Mouse (Mus musculus): ENCODE results near the gene Gmnc. TPM values are rescaled to one million over a fixed set of nuclear protein-coding genes. Genes with fewer than 3 reads are reported as not detected.

The Gmnc gene
- polyA plus RNA-seq, 1 experiment from 2014 or later: 0.06 TPM

GRCm38 (mm10) chr16:26901471-26901870, 90.0 kb downstream of the Gmnc start:
- Histone ChIP-seq H3K27me3 (ENCODE audit: control insufficient read depth, insufficient read depth, low read length) (no peaks in the 10 kb centered on the region), H3K9me3 (ENCODE audit: control insufficient read depth, low read depth, low read length) (no peaks in the 10 kb centered on the region), H3K4me1 (ENCODE audit: control insufficient read depth, insufficient read depth, low read length) (no peaks in the 10 kb centered on the region), H3K9ac (replicated peaks; ENCODE audit: low read depth, low read length) (no peak overlapping the region), H3K4me3 (ENCODE audit: low read depth, low read length) (no peak overlapping the region), H3K4me2 (replicated peaks; ENCODE audit: low read depth, low read length) (no peak overlapping the region), H3K36me3 (ENCODE audit: control insufficient read depth, insufficient read depth, low read length) (no peaks in the 10 kb centered on the region), H3K27ac (ENCODE audit: low read length) (no peak overlapping the region)
- ATAC-seq (ENCODE audit: insufficient number of reproducible peaks, insufficient read depth, low FRiP score, low read depth): no peak
- WGBS: 29% methylated on average over 4 of the region's 4 CpGs

- 53% methylated on average over 4 of the region's 4 CpGs for WGBS
Observed at GRCm38 (mm10) chr16:26886337-26886736, 105.1 kb downstream of the Gmnc start.

GRCm38 (mm10) chr16:26876885-26877284, 114.6 kb downstream of the Gmnc start:
- no peaks in the 10 kb centered on the region for H3K9me3 ChIP-seq (ENCODE audit: control insufficient read depth, low read depth, low read length)
- H3K36me3 ChIP-seq (ENCODE audit: control insufficient read depth, insufficient read depth, low read length): no peaks in the 10 kb centered on the region
- no peaks in the 10 kb centered on the region for H3K27me3 ChIP-seq (ENCODE audit: control insufficient read depth, insufficient read depth, low read length)
- no peak overlapping the region for H3K27ac ChIP-seq (ENCODE audit: low read length)
- no peak overlapping the region for H3K4me2 ChIP-seq (replicated peaks; ENCODE audit: low read depth, low read length)
- H3K9ac ChIP-seq (replicated peaks; ENCODE audit: low read depth, low read length): no peak overlapping the region
- H3K4me1 ChIP-seq (ENCODE audit: control insufficient read depth, insufficient read depth, low read length): no peaks in the 10 kb centered on the region
- no peak for ATAC-seq (ENCODE audit: insufficient number of reproducible peaks, insufficient read depth, low FRiP score, low read depth)
- H3K4me3 ChIP-seq (ENCODE audit: low read depth, low read length): no peak overlapping the region
- 70% methylated on average over 3 of the region's 3 CpGs for WGBS

More at GRCm38 (mm10) chr16:26886337-26886736, 105.1 kb downstream of the Gmnc start:
- Histone ChIP-seq H3K9ac (replicated peaks; ENCODE audit: low read depth, low read length) (no peak overlapping the region), H3K27ac (ENCODE audit: low read length) (no peak overlapping the region), H3K4me1 (ENCODE audit: control insufficient read depth, insufficient read depth, low read length) (no peaks in the 10 kb centered on the region), H3K4me2 (replicated peaks; ENCODE audit: low read depth, low read length) (no peak overlapping the region), H3K36me3 (ENCODE audit: control insufficient read depth, insufficient read depth, low read length) (no peaks in the 10 kb centered on the region), H3K9me3 (ENCODE audit: control insufficient read depth, low read depth, low read length) (no peaks in the 10 kb centered on the region), H3K27me3 (ENCODE audit: control insufficient read depth, insufficient read depth, low read length) (no peaks in the 10 kb centered on the region), H3K4me3 (ENCODE audit: low read depth, low read length) (no peak overlapping the region)
- no peak for ATAC-seq (ENCODE audit: insufficient number of reproducible peaks, insufficient read depth, low FRiP score, low read depth)
